Mouse (Mus musculus) midbrain, embryonic 10.5 days (tissue): ENCODE results near the gene Prex1. TPM values are rescaled to one million over a fixed set of nuclear protein-coding genes. Genes with fewer than 3 reads are reported as not detected.

Source experiments
- DNase-seq: peaks from one replicate; pipeline ENCODE4 v3.0.0-alpha.2; 2017; ENCODE audit warnings: low spot score
- H3K27ac ChIP-seq: fragments of 300-500 bp; sonication (generic); replicated peaks from 2 replicates; pipeline ENCODE4 v1.5.1; 2016; ENCODE audit warnings: mild to moderate bottlenecking
- H3K27me3 ChIP-seq: fragments of 300-500 bp; sonication (generic); 2 replicates; pipeline ENCODE4 v1.6.1; 2016; ENCODE audit warnings: low read depth, mild to moderate bottlenecking; ENCODE audit not compliant: poor library complexity, severe bottlenecking
- H3K36me3 ChIP-seq: fragments of 300-500 bp; sonication (generic); 2 replicates; pipeline ENCODE4 v1.6.1; 2016; ENCODE audit warnings: mild to moderate bottlenecking, moderate library complexity
- H3K4me1 ChIP-seq: fragments of 300-500 bp; sonication (generic); 2 replicates; pipeline ENCODE4 v1.6.1; 2016
- H3K4me3 ChIP-seq: fragments of 300-500 bp; sonication (generic); 2 replicates; pipeline ENCODE4 v1.5.1; 2016; ENCODE audit warnings: mild to moderate bottlenecking, moderate library complexity
- H3K9me3 ChIP-seq: fragments of 300-500 bp; sonication (generic); replicated peaks from 2 replicates; pipeline ENCODE4 v1.6.1; 2016; ENCODE audit warnings: mild to moderate bottlenecking
- WGBS: fragments of 180-500 bp; shearing (Covaris S2); methylation state at CpG from one replicate; pipeline ENCODE4 v1.1.7; 2016; 5-methylcytosine and 5-hydroxymethylcytosine counted together
- polyA plus RNA-seq: library from polyadenylated mRNA; unstranded; fragments of >200 nt; fragmentation: Nextera tagmentation; extraction: Ambion mirVana; gene quantifications from 2 replicates; pipeline ENCODE4 v1.2.1, GENCODE M21; 2016

Gene Prex1
- polyA plus RNA-seq, 1 experiment from 2014 or later = 32.3 TPM

- WGBS = 41% methylated on average over 14 of the region's 14 CpGs
- Histone ChIP-seq H3K4me3 (peak overlapping the region; percentile 36), H3K27me3 (no peaks in the 10 kb centered on the region), H3K4me1 (peaks cover 100% of the 10 kb centered on the region), H3K27ac (peak overlapping the region; percentile 94), H3K36me3 (peaks cover 10% of the 10 kb centered on the region; the same call in 1 of the 2 replicates), H3K9me3 (no peaks in the 10 kb centered on the region)
- DNase-seq = peak; percentile 56
These were observed 37.8 kb downstream of the Prex1 start for GRCm38 (mm10) chr2:166675588-166676444.

- Histone ChIP-seq H3K9me3 (no peaks in the 10 kb centered on the region), H3K27me3 (no peaks in the 10 kb centered on the region), H3K4me3 (peak overlapping the region; percentile 21; the same call in 1 of the 2 replicates), H3K4me1 (peaks cover 100% of the 10 kb centered on the region), H3K27ac (peak overlapping the region; percentile 94), H3K36me3 (peaks cover 10% of the 10 kb centered on the region; the same call in 1 of the 2 replicates)
- peak; percentile 59 for DNase-seq
- 3% methylated on average over 12 of the region's 12 CpGs for WGBS
These were observed 38.9 kb downstream of the Prex1 start for GRCm38 (mm10) chr2:166674693-166675092.

GRCm38 (mm10) chr2:166673951-166674350, 39.7 kb downstream of the Prex1 start:
- WGBS = 87% methylated on average over 12 of the region's 12 CpGs
- Histone ChIP-seq H3K9me3 (no peaks in the 10 kb centered on the region), H3K27me3 (no peaks in the 10 kb centered on the region), H3K4me1 (peaks cover 100% of the 10 kb centered on the region), H3K27ac (peak overlapping the region; percentile 94), H3K36me3 (peaks cover 10% of the 10 kb centered on the region; the same call in 1 of the 2 replicates), H3K4me3 (no peak overlapping the region)
- no peak for DNase-seq

DNA sequence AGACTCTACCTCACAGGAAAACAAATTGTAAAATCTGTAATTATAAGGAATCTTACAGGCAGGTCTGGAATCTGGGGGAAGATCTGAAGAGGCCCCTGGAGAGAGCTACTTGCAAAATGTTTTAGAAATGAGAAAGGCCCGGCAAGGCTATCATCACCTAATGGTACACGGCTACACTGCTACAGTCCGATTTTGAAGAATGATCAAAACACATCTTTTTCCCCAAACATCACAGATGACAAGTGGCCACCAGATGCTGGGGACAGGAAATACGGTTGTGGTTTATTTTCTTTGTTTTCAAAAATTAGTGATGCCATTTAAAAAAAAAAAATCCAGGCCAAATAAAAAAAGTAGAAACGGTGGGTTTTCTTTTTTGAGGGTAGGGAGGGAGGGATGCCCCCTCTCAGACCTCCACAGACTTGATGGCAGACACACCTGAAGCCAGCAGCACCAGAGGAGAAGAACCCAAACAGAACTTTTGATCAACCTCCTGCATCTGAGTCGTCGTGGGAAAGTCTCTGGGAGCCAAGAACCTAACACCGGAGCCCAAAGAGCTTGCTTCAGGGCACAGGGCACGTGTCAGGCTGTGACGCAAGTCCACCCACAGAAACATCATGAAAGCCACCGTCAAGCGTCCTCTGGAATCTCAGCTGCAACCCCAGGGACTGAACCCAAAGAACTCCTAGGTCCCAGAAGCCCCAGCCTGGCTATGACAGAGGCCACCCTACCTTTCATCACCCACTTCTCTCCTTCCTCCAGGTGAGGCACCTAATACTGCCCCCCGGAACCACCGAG, 41.3 kb downstream of the Prex1 start:
- peaks cover 100% of the 10 kb centered on the region for H3K4me1 ChIP-seq
- H3K27ac ChIP-seq = peak overlapping the region; percentile 94
- no peak overlapping the region for H3K4me3 ChIP-seq
- no peaks in the 10 kb centered on the region for H3K27me3 ChIP-seq
- DNase-seq = no peak
- H3K9me3 ChIP-seq = no peaks in the 10 kb centered on the region
- H3K36me3 ChIP-seq = peaks cover 10% of the 10 kb centered on the region; the same call in 1 of the 2 replicates
- 87% methylated on average over 14 of the region's 14 CpGs for WGBS

DNA sequence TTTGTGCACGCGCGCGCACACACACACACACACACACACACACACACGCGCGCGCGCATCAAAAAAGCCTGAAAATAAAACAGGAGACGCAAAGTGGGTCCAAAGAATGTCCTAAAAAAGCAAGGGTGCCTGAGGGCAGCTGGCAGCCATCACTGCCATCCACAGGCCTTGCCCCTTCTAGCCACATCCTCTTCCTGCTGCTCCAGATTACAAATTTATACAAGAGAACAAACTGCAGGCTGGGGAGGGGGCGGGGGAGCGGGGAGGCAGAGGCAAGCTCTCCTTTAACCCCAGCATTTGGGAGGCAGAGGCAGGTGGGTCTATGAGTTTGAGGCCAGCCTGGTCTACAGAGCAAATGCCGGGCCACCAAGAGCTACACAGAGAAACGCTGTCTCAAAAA, 42.0 kb downstream of the Prex1 start:
- Histone ChIP-seq H3K4me3 (no peak overlapping the region), H3K27ac (peak overlapping the region; percentile 94), H3K4me1 (peaks cover 100% of the 10 kb centered on the region), H3K9me3 (no peaks in the 10 kb centered on the region), H3K27me3 (no peaks in the 10 kb centered on the region), H3K36me3 (peaks cover 10% of the 10 kb centered on the region; the same call in 1 of the 2 replicates)
- WGBS = 91% methylated on average over 14 of the region's 14 CpGs
- no peak for DNase-seq

DNA sequence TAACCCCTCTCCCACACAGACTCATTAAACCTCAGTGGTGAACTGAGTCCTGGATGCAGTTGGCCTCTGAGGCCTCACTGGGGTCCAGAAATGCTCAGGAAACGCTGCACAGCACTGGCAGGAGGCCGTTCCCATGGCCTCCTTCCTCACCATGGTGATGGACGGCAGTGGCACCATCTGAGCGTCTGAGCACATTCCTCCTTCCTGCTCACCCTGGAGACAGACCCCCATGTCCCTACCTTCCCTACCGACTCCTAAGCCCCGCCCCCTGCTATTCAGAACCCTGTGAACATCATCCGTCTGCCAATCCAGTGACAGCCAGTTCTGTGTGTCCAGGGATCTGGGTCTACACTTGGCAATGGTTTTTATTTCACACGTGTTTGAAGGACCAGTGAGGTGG, 42.6 kb downstream of the Prex1 start:
- Histone ChIP-seq H3K27me3 (no peaks in the 10 kb centered on the region), H3K27ac (peak overlapping the region; percentile 94), H3K4me1 (peaks cover 100% of the 10 kb centered on the region), H3K36me3 (peaks cover 10% of the 10 kb centered on the region; the same call in 1 of the 2 replicates), H3K9me3 (no peaks in the 10 kb centered on the region), H3K4me3 (peak overlapping the region; percentile 18; the same call in 1 of the 2 replicates)
- DNase-seq = peak; percentile 85
- 16% methylated on average over 8 of the region's 8 CpGs for WGBS

DNA sequence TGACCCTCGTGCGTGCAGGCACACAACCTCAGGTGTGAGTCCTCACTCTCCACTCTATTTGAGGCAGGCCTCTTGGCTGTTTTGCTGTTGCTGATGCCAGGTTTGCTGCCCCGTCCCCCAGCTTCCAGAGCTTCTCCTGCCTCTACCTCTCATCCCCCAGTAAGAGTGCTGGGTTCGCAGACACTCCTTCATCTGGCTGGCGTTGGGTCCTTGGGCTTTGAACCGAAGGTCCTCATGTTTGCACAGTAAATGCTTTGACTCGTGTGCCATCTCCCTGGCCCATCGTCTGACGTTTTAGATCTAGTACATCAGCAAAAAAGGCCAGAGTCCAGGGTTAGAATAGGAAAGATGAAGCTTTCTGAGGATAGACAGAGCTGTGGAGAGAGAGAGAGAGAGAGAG, 43.7 kb downstream of the Prex1 start:
- Histone ChIP-seq H3K4me3 (no peak overlapping the region), H3K9me3 (no peaks in the 10 kb centered on the region), H3K27me3 (no peaks in the 10 kb centered on the region), H3K36me3 (peaks cover 10% of the 10 kb centered on the region; the same call in 1 of the 2 replicates), H3K27ac (peak overlapping the region; percentile 94), H3K4me1 (peaks cover 100% of the 10 kb centered on the region)
- DNase-seq = no peak
- WGBS = 81% methylated on average over 9 of the region's 9 CpGs

GRCm38 (mm10) chr2:166667790-166668695, 45.6 kb downstream of the Prex1 start:
- Histone ChIP-seq H3K4me3 (no peak overlapping the region), H3K36me3 (peaks cover 6% of the 10 kb centered on the region; the same call in 1 of the 2 replicates), H3K27ac (peak overlapping the region; percentile 94), H3K9me3 (no peaks in the 10 kb centered on the region), H3K4me1 (peaks cover 100% of the 10 kb centered on the region), H3K27me3 (no peaks in the 10 kb centered on the region)
- no peak for DNase-seq
- WGBS = 48% methylated on average over 22 of the region's 22 CpGs

- no peak for DNase-seq
- Histone ChIP-seq H3K27ac (peak overlapping the region; percentile 94), H3K9me3 (no peaks in the 10 kb centered on the region), H3K4me1 (peaks cover 100% of the 10 kb centered on the region), H3K36me3 (no peaks in the 10 kb centered on the region), H3K4me3 (no peak overlapping the region), H3K27me3 (no peaks in the 10 kb centered on the region)
- 92% methylated on average over 13 of the region's 13 CpGs for WGBS
These were observed 47.5 kb downstream of the Prex1 start for GRCm38 (mm10) chr2:166666175-166666574.

- WGBS = 86% methylated on average over 6 of the region's 6 CpGs
- Histone ChIP-seq H3K9me3 (no peaks in the 10 kb centered on the region), H3K36me3 (no peaks in the 10 kb centered on the region), H3K27me3 (no peaks in the 10 kb centered on the region), H3K4me1 (peaks cover 94% of the 10 kb centered on the region), H3K27ac (peak overlapping the region; percentile 94), H3K4me3 (no peak overlapping the region)
- no peak for DNase-seq
These were observed 48.2 kb downstream of the Prex1 start for GRCm38 (mm10) chr2:166665244-166665922.

DNA sequence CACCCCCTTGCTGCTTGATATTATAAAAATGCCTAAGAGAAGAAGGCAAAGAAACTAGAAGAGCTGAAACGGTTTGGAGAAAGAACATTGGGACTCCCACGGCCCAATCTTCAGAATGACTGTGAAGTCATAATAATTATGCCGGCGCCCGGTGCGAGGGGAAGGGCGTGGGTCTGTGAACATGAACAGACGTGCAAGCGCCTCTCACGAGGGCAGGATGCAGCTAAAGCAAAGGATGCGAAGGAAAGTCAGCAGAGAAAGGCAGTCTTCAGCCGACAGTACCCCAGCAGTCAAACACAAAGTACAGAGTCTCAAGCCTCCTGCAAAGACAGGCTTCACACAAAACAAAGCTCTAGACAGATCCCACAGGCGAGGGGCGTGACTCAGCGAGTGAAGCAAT, 49.1 kb downstream of the Prex1 start:
- WGBS = 83% methylated on average over 15 of the region's 15 CpGs
- Histone ChIP-seq H3K36me3 (no peaks in the 10 kb centered on the region), H3K4me3 (no peak overlapping the region), H3K27me3 (no peaks in the 10 kb centered on the region), H3K27ac (peak overlapping the region; percentile 89), H3K4me1 (peaks cover 89% of the 10 kb centered on the region), H3K9me3 (no peaks in the 10 kb centered on the region)
- DNase-seq = no peak
